Mouse (Mus musculus) kidney, postnatal 25 days (tissue): ENCODE data around the gene Zfp976.
"Not testable (repeated sequence)": the region's sequence is repeated elsewhere in the genome, so short reads cannot be mapped to it uniquely, and the experiment has no call there.

ENCODE experiments used
- DNase-seq, 2 experiments: peaks; one replicate each; pipeline ENCODE4 v3.0.0; 2021; ENCODE audit warnings: mixed read lengths in 2 of 2

Zfp976 gene

DNA sequence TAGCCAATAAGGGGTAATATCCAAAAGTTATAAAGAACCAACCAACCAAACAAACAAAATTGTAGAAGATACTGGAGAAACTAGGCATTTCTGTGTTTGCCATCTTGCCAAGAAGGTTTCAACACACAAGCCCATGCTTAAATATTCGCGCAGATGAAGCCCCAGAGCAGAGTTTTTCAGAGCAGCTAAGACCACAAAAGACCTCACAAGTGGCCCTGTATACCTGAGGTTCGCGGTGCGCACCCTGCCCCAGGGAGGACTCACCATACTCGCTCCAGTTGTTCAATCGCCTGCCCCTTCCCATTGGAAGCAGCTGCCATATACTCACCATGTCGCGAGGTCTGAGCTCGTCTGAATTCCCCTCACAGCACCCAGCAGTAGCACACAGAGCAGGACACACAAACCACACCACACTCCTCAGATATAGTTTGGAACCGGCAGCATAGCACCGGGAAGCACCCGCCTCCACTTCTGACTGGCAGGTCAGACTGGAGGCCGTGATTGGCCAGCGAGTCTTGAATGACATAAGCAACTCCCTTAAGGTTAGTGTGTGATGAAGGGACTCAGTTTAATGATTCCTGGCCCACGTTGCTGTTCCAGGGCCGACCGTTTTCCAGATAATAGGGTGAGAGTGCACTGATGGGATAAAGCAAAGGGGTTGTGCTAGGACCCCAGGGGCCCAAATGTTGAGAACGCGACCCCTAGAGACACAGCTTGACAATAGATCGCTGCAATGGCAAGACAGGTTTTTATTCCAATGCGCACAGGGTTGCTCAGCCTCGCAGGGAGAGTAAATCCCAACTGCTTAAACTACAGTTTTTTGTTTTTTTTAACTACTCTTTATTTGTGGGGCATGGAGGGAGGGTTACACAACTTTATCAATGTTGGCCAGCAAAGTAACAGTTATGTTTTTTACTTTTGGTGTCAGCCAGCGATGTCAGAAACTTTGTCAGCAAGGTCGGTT, at the start of gene Zfp976:
TSS of gene Zfp976 (minus strand) at position 437 of the 964 bp plus-strand sequence.
- peak; percentile 80 to 87 for DNase-seq

- not testable (repeated sequence) for DNase-seq
These were observed 37.7 kb upstream of the Zfp976 start for GRCm38 (mm10) chr7:42680081-42680480.

- not testable (repeated sequence) for DNase-seq
These were observed 37.3 kb upstream of the Zfp976 start for GRCm38 (mm10) chr7:42679646-42680045.

GRCm38 (mm10) chr7:42660140-42660539, 17.8 kb upstream of the Zfp976 start:
- not testable (repeated sequence) for DNase-seq

GRCm38 (mm10) chr7:42655211-42655610, 12.8 kb upstream of the Zfp976 start:
- not testable (repeated sequence) for DNase-seq

DNA sequence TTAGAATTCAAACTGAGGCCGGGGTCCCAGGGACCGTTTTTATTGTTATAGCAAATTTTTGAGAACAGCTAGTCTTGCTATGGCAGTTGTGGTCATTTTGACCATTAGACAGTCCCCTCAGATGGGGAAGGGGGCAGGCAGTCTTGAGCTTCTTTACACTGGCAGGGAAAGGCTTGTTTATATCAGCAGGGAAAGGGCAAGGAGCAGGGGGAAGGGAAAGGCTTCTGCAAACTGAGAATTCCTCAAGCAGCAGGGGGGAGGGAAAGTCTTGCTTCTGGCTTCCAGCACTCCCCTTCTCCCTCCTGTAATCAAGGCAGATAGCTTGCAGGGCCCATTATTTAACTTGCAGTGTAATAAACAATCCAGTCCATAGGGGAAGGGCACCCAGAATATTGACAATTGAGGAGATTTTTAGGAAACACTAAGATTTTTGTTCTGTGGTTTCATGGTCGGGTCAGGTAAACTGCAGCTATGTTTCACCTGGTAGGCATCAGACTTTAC, 782 bp upstream of the Zfp976 start:
- not testable (repeated sequence) for DNase-seq

DNA sequence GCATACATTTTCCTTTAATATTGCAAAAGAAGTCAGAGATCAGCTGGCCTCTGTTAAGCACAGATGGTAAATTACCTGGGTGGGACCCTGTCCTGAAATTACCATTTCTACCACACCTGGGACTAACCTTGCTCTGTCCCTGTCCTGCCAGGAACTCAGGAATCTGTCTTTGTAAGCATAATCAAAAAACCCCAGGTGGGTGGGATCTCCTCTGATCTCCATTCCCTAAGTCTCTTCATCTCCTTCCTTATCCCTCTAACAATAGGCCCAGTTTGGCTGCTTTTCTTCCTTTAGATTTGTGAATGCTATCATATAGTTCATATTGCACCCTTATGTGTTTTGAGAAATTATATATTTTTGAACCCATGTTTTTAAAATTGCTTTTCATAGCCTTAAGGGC, 11.4 kb downstream of the Zfp976 start:
- not testable (repeated sequence) for DNase-seq

DNA sequence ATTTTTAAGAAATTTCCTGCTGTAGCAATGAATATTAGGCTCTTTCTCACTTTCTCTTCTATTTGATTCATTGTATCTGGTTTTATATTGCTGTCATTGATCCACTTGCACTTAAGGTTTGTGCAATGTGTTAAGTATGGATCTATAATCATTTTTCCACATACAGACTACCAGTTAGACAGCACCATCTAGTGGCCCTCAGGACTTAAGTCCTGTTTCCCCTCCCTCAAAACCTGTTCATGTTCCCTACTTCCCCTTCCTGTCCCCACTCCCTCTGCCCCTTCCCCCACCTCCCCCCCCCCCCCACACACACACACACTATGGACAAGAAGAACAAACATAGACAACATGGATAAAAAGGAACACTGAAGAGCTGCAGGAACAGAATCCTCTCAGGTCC, 46.7 kb downstream of the Zfp976 start:
- DNase-seq = not testable (repeated sequence)

GRCm38 (mm10) chr7:42592413-42592812, 50.0 kb downstream of the Zfp976 start, which contains the start of gene Zfp977:
Gene Zfp977 (minus strand): TSS chr7:42592547.
- not testable (repeated sequence) for DNase-seq

DNA sequence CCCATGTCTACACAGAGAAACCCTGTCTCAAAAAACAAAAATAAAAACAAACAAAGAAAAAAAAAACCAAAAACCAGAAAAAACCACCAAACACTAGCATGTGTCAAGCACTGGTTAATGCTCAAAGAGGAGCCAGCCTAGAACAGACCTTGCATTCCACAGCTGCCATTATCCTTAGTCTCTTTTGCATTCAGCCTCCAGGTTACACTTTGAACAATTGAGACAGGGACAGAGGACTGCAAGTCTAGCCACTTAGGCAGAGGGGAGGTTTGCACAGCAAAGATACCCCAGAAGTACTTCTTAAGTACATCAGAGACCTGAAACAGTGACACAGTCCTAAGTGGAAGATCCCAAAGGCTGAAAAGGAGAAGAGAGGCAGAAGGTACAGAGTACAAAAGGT, 51.1 kb downstream of the Zfp976 start:
- not testable (repeated sequence) for DNase-seq

GRCm38 (mm10) chr7:42578488-42578887, 63.9 kb downstream of the Zfp976 start, which contains the start of gene Gm21028:
Gene Gm21028 (minus strand): TSS chr7:42578588.
- no peak for DNase-seq
